9 mouse cellular contexts compared by ENCODE assay signal in genomic region chr19:8839908-8840791, GRCm38 (mm10). TPM values are rescaled to one million over a fixed set of nuclear protein-coding genes. Genes with fewer than 3 reads are reported as not detected.
DNase-seq lines count a peak whose midpoint lies in the region; ATAC-seq and TF ChIP-seq lines count a peak whose summit lies in the region.
"Had no signal": no experiment of that assay in that cellular context is flagged by ENCODE, and none has a peak within 500 bp of the region (broad histone marks: within the 10 kb centered on the region; RNA-seq: fewer than 3 reads in every experiment).

No protein-coding gene starts in this region.

- intact Hi-C loops in heart, adult 2 months (cut with DNase I): no loop called here

- H3K4me2 ChIP-seq in neural tube, embryonic 11.5 days (ENCODE audit: low read depth): peak overlapping the region; percentile 65
- peak overlapping the region; percentile 71 for H3K4me2 ChIP-seq in limb, embryonic 13.5 days (replicated peaks)
- H3K4me2 ChIP-seq in midbrain, embryonic 12.5 days (replicated peaks): peak overlapping the region; percentile 73

- H3K27me3 ChIP-seq in neural tube, embryonic 11.5 days (ENCODE audit: control insufficient read depth, insufficient read depth, low read length): no peaks in the 10 kb centered on the region
- no peaks in the 10 kb centered on the region for H3K27me3 ChIP-seq in heart, adult 2 months (ENCODE audit: control insufficient read depth, insufficient read depth, low read length)
- no peaks in the 10 kb centered on the region for H3K27me3 ChIP-seq in limb, embryonic 13.5 days
- H3K27me3 ChIP-seq in midbrain, embryonic 12.5 days: no peaks in the 10 kb centered on the region

- H3K9ac ChIP-seq in neural tube, embryonic 11.5 days (ENCODE audit: low read length): peak overlapping the region; percentile 58
- peak overlapping the region; percentile 69 for H3K9ac ChIP-seq in heart, adult 2 months (ENCODE audit: low read depth, low read length)
- H3K9ac ChIP-seq in limb, embryonic 13.5 days: peak overlapping the region; percentile 67
- H3K9ac ChIP-seq in midbrain, embryonic 12.5 days (replicated peaks): peak overlapping the region; percentile 72

- H3K36me3 ChIP-seq in neural tube, embryonic 11.5 days (ENCODE audit: control insufficient read depth, insufficient read depth, low read length): no peaks in the 10 kb centered on the region
- no peaks in the 10 kb centered on the region for H3K36me3 ChIP-seq in heart, adult 2 months (ENCODE audit: control insufficient read depth, insufficient read depth, low read length)
- H3K36me3 ChIP-seq in limb, embryonic 13.5 days: peaks cover 21% of the 10 kb centered on the region
- peaks cover 27% of the 10 kb centered on the region for H3K36me3 ChIP-seq in midbrain, embryonic 12.5 days

- H3K4me1 ChIP-seq in neural tube, embryonic 11.5 days (ENCODE audit: control insufficient read depth, insufficient read depth, low read length): peaks cover 12% of the 10 kb centered on the region
- H3K4me1 ChIP-seq in heart, adult 2 months (ENCODE audit: control insufficient read depth, insufficient read depth, low read length): peaks cover 7% of the 10 kb centered on the region; the same call in 1 of the 2 replicates
- H3K4me1 ChIP-seq in limb, embryonic 13.5 days: peaks cover 32% of the 10 kb centered on the region
- peaks cover 28% of the 10 kb centered on the region for H3K4me1 ChIP-seq in midbrain, embryonic 12.5 days

- 0 out of 2 replicates have a peak overlapping the region, but pooled peaks have one; percentile 90 for H3K27ac ChIP-seq in neural tube, embryonic 11.5 days (ENCODE audit: low read depth, low read length)
- peak overlapping the region; percentile 59 for H3K27ac ChIP-seq in heart, adult 2 months
- no peak overlapping the region for H3K27ac ChIP-seq in limb, embryonic 13.5 days
- peak overlapping the region; percentile 97 for H3K27ac ChIP-seq in midbrain, embryonic 12.5 days (replicated peaks)

- no peak for TF ChIP-seq CTCF in heart, adult 2 months (IDR thresholded peaks at IDR 0.05)

- no peaks in the 10 kb centered on the region for H3K79me2 ChIP-seq in heart, adult 2 months (replicated peaks; ENCODE audit: control insufficient read depth, insufficient read depth, low read length)

- 20% methylated on average over 29 of the region's 29 CpGs for WGBS in neural tube, embryonic 11.5 days
- WGBS in heart, adult 2 months: 30% methylated on average over 29 of the region's 29 CpGs
- WGBS in limb, embryonic 13.5 days: 24% methylated on average over 29 of the region's 29 CpGs
- WGBS in midbrain, embryonic 12.5 days: 17% methylated on average over 29 of the region's 29 CpGs

- TF ChIP-seq POLR2A in heart, adult 2 months (IDR thresholded peaks at IDR 0.05; ENCODE audit: insufficient read depth, low read depth, low read length): peak; percentile 72

- H3K4me3 ChIP-seq in neural tube, embryonic 11.5 days (ENCODE audit: low read depth, low read length): peak overlapping the region; percentile 44
- peak overlapping the region; percentile 53 for H3K4me3 ChIP-seq in heart, adult 2 months
- H3K4me3 ChIP-seq in limb, embryonic 13.5 days: peak overlapping the region; percentile 48
- peak overlapping the region; percentile 59 for H3K4me3 ChIP-seq in midbrain, embryonic 12.5 days
- H3K4me3 ChIP-seq: myocyte had no signal

- peak; percentile 36 for ATAC-seq in neural tube, embryonic 11.5 days (ENCODE audit: insufficient read depth, low FRiP score, low TSS enrichment)
- peak; percentile 21; the same call in 1 of the 2 replicates for ATAC-seq in limb, embryonic 13.5 days (ENCODE audit: low FRiP score, low read depth)
- peak; percentile 42 for ATAC-seq in midbrain, embryonic 12.5 days (ENCODE audit: low FRiP score, low read depth)

- no peaks in the 10 kb centered on the region for H3K9me3 ChIP-seq in neural tube, embryonic 11.5 days (ENCODE audit: control insufficient read depth, low read length)
- H3K9me3 ChIP-seq in limb, embryonic 13.5 days: no peaks in the 10 kb centered on the region
- H3K9me3 ChIP-seq in midbrain, embryonic 12.5 days: no peaks in the 10 kb centered on the region

- 0 out of 2 replicates have a peak, but pooled peaks have one; percentile 6 for TF ChIP-seq EP300 in heart, adult 2 months (IDR thresholded peaks at IDR 0.05; ENCODE audit: insufficient read depth, low read depth, low read length)

- DNase-seq in neural tube, embryonic 11.5 days (ENCODE audit: low spot score): peak; percentile 65
- no peak for DNase-seq in neural tube, embryonic 10.5 days (ENCODE audit: extremely low spot score, low spot score)
- peak; percentile 63 for DNase-seq in embryo, embryonic 9.5 days (ENCODE audit: extremely low spot score)
- DNase-seq in heart, adult 2 months: peak; percentile 81 to 85
- DNase-seq in kidney, adult 11 months: peak; percentile 85
- peak; percentile 58 to 70 for DNase-seq in spleen, postnatal 14 days (ENCODE audit: low spot score in 2 of 2)

RNA-seq across cellular contexts. Expression of gene Gng3, which starts 1.2 kb away (rescaled TPM):
- 137 and 151 TPM in 2 replicates for polyA plus RNA-seq in neural tube, embryonic 11.5 days (2014; fragmentation: Nextera tagmentation; extraction: Ambion mirVana)
- not detected for total RNA-seq in heart, adult 2 months (2021)
- 0.23 and 0.35 TPM in 2 replicates for polyA plus RNA-seq in heart, adult 2 months (2012; rRNA removed)
- polyA plus RNA-seq in limb, embryonic 13.5 days (2015; fragmentation: Nextera tagmentation; extraction: Ambion mirVana): 8.7 and 8.8 TPM in 2 replicates
- 174 and 180 TPM in 2 replicates for polyA plus RNA-seq in midbrain, embryonic 12.5 days (2016; fragmentation: Nextera tagmentation; extraction: Ambion mirVana)

RNA-seq across cellular contexts. Expression of gene Bscl2, which starts 2.9 kb away (rescaled TPM):
- 54.1 and 55.3 TPM in 2 replicates for polyA plus RNA-seq in neural tube, embryonic 11.5 days (2014; fragmentation: Nextera tagmentation; extraction: Ambion mirVana)
- 10 to 100 TPM; 22.6 to 23.5 TPM for total RNA-seq in heart, adult 2 months (2021)
- 52.3 and 67.7 TPM in 2 replicates for polyA plus RNA-seq in heart, adult 2 months (2012; rRNA removed)
- polyA plus RNA-seq in limb, embryonic 13.5 days (2015; fragmentation: Nextera tagmentation; extraction: Ambion mirVana): 45.2 and 49.3 TPM in 2 replicates
- 68.0 and 68.7 TPM in 2 replicates for polyA plus RNA-seq in midbrain, embryonic 12.5 days (2016; fragmentation: Nextera tagmentation; extraction: Ambion mirVana)

RNA-seq across cellular contexts. Expression of gene Lrrn4cl, which starts 10.4 kb away (rescaled TPM):
- polyA plus RNA-seq in neural tube, embryonic 11.5 days (2014; fragmentation: Nextera tagmentation; extraction: Ambion mirVana): 0.32 and 0.44 TPM in 2 replicates
- 1 to 10 TPM; 2.6 to 3.7 TPM for total RNA-seq in heart, adult 2 months (2021)
- 3.8 and 5.7 TPM in 2 replicates for polyA plus RNA-seq in heart, adult 2 months (2012; rRNA removed)
- polyA plus RNA-seq in limb, embryonic 13.5 days (2015; fragmentation: Nextera tagmentation; extraction: Ambion mirVana): 0.75 and 0.93 TPM in 2 replicates
- 0.55 and 0.62 TPM in 2 replicates for polyA plus RNA-seq in midbrain, embryonic 12.5 days (2016; fragmentation: Nextera tagmentation; extraction: Ambion mirVana)

RNA-seq across cellular contexts. Expression of gene AC129217.1, which starts 10.6 kb away (rescaled TPM):
- polyA plus RNA-seq in neural tube, embryonic 11.5 days (2014; fragmentation: Nextera tagmentation; extraction: Ambion mirVana): 0.57 TPM in 1 of 2 replicates, not detected in the other
- not detected for total RNA-seq in heart, adult 2 months (2021)
- polyA plus RNA-seq in heart, adult 2 months (2012; rRNA removed): not detected in 2 replicates
- polyA plus RNA-seq in limb, embryonic 13.5 days (2015; fragmentation: Nextera tagmentation; extraction: Ambion mirVana): not detected in 2 replicates
- not detected in 2 replicates for polyA plus RNA-seq in midbrain, embryonic 12.5 days (2016; fragmentation: Nextera tagmentation; extraction: Ambion mirVana)

RNA-seq across cellular contexts. Expression of gene Hnrnpul2, which starts 20.3 kb away (rescaled TPM):
- polyA plus RNA-seq in neural tube, embryonic 11.5 days (2014; fragmentation: Nextera tagmentation; extraction: Ambion mirVana): 5.7 and 6.1 TPM in 2 replicates
- 10 to 100 TPM; 44.7 to 47.5 TPM for total RNA-seq in heart, adult 2 months (2021)
- 12.4 and 23.2 TPM in 2 replicates for polyA plus RNA-seq in heart, adult 2 months (2012; rRNA removed)
- 5.9 and 6.3 TPM in 2 replicates for polyA plus RNA-seq in limb, embryonic 13.5 days (2015; fragmentation: Nextera tagmentation; extraction: Ambion mirVana)
- 6.0 and 6.4 TPM in 2 replicates for polyA plus RNA-seq in midbrain, embryonic 12.5 days (2016; fragmentation: Nextera tagmentation; extraction: Ambion mirVana)

Comparison
In these comparisons a context has a peak if more than half of its experiments do, and no peak if none do; other contexts are left out.
1. RNA of gene Gng3, which starts 1.2 kb away (polyA plus RNA-seq): 174 to 180 TPM in midbrain, embryonic 12.5 days and 137 to 151 TPM in neural tube, embryonic 11.5 days; 8.7 to 8.8 TPM in limb, embryonic 13.5 days and 0.23 to 0.35 TPM in heart, adult 2 months; every median in the first group is over 10 times any median in the second.
2. Peak in every context shown above with its lines, with median percentiles within 50 percentile points of each other: ATAC-seq, H3K4me2 ChIP-seq, H3K4me3 ChIP-seq and H3K9ac ChIP-seq.